Mouse (Mus musculus): ENCODE measurements around the gene Fam219a.

Fam219a gene

DNA sequence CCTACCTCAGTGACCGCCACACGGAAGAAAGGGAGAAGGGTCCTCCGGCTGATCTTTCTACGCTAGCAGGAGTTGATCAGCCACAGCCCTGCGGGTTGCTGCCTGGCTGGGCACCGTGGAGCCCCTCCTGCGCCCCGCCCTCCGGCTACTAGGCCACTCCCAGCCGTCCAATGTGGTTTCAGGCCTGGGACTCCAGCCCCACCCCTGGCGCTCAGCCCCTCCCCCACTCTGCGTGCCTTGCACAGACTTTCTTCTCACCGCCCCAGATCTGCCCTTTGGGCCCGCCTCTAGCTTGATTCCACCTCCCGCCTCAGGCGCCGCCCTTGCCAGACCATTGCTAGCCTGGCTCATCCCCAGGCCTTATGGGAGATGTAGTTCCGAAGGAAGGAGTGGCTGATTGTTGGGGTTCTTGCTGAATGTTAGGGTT lies 66.3 kb downstream of the Fam219a start, which contains the start of gene AI464131:
TSS of gene AI464131 (minus strand) at position 91 of the 427 bp plus-strand sequence.
- peak; percentile 98 for DNase-seq

DNA sequence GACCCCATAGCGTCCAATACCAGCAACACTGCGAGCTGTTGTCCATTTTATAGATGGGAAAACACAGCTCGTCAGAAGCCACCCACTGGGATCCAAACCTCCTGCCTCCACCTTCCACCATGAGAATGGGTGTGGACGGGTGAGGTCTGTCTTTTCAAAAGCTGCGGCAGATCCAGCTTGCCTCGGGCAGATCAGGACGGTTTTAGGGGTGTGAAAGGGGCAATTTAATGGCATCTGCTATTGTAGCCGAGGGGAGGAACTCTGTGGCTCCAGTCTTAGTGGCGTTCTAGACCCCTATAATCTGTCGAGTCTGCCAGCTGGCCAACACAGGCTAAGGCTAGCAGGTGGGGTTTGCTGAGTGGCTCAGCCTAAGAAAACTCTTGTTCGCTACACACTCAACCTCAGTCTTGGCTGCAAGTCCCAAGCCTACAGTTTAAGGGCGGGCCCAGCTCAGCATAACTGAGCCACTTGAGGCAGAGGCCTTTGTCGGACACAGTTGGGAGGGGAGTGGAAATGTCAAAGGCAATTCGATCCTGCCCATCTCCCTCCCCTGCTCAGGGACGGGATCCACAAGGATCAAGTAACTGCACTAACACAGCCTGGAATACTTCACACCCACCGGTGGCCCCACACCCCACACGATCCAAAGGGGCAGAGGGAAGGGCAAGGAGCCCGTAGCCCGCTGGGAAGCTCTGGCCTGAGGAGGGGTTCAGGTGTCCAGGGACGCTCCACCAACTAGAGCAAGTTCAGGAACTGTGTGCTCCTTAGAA lies 67.0 kb downstream of the Fam219a start:
- DNase-seq, result no peak

GRCm38 (mm10) chr4:41500787-41501186 lies 68.6 kb downstream of the Fam219a start:
- DNase-seq, result peak; percentile 76

DNA sequence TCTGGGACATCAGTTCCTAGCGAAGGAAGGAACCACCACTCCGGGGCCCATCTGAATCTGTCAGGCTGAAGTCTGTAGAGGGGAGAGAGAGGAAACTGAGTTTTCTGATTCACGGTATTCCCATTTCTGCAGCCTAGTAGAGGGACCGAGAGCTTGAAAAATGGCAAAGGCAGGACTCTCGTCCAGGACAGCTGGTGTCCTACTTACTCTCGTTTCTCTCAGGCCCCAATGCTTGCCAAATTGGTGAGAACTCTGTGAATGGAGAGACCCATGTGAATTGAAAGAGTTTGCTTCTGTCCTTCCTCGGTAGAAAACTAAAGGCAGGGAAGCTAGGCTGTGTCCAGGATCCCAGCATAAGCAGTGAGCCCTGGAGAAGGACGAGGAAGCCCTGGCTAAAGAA lies 69.7 kb downstream of the Fam219a start:
- DNase-seq, result no peak

DNA sequence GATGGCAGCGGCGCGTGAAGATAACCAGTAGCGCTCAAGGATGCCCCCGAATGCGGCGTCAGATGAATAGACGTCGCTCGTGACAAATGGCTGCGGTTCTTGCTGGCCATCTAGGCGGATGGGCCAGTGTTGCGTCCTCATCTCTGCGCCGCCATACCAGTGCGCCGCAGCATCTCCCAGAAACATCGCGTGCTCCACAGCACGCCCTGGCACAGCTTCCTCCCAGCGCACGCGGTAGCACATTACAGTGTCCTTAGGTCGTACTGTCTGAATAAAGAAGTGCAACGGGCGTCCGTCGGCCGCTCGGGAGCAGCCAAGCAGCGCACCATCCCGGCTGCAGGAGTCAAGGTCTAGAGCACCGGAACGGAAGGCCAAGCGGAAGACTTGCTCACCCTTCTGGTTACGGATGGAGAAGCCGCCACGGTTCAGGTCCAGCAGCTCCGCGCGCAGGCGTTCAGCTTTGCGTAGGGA lies 70.4 kb downstream of the Fam219a start:
- DNase-seq, result peak; percentile 87

DNA sequence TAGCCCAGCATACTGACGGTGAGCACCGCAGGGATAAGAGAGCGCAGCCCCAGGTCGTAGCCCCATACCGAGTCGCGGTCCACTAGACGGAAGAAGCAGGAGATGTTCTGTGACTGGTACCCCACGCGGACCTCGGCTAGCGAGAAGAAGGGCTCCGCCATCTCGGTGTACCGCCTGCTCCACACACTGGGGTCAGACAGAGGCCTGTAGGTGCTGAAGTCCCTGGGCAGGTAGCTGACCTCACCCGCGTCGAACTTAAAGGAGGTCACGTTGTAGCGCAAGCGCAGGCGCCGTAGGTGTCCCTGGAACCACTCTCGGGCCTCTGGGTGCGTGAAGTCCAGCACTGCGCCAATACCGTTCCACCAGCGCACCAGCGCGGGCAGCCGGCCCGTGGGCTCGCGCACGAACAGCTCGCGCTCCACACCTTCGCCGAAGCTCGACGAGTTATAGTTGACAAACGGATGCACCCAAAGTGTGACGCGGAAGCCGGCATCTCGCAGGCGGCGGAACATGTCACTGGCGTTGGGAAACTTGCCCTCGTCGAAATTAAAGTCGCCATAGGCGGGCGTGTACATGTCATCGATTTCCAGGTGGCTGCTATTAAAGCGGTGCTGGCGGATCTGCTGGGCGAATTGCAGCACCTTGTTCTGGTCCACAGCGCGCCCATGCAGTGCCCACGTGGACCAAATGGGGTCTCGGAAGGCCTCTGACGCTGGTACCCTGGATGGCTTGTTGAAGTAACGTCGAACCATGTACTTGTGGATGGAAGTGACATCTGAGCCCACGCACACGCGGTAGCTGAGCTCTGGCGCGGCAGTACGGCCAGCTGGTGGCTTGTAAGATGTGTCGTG lies 71.1 kb downstream of the Fam219a start:
- DNase-seq, result no peak

DNA sequence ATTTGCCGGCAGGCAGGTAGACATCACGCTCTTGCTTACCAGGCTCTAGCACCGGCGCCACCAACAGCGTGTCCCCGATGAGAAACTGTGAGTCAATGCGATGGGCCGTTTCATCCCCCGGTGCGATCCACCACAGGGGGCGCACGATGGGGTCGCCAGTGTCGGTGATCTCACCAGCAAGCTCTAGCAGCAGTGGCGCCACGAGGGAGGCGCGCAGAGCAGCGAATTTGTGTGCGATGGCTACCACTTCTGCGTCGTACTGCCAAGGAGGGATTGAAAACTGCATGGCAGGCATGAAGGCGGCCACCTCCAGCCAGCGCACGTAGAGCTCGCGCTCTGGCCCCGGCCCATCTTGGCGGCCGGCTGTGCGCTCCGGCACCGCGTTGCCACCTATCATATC lies 71.8 kb downstream of the Fam219a start:
- DNase-seq, result no peak

DNA sequence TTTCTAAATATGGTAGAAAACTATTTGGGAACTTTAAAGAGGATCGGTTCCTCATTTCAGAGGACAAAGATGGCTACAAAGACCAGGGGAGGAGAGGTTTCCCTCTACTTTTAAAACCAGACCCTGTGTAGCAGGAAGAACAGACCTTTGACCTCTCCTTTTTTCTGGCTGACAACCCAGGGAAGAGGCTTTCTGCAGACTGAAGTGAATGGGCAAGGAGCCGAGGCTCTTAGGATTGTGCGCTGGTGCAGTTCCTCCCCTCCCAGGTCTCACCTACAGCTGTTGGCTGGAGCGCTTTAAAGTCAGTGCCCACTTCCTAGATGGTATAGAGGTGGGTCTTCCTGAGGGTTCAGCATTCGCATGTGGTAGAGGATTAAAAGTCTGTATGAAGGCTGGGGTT lies 72.3 kb downstream of the Fam219a start:
- DNase-seq, result peak; percentile 67

GRCm38 (mm10) chr4:41495850-41496249 lies 73.5 kb downstream of the Fam219a start:
- no peak for DNase-seq

GRCm38 (mm10) chr4:41495076-41495475 lies 74.3 kb downstream of the Fam219a start:
- no peak for DNase-seq

DNA sequence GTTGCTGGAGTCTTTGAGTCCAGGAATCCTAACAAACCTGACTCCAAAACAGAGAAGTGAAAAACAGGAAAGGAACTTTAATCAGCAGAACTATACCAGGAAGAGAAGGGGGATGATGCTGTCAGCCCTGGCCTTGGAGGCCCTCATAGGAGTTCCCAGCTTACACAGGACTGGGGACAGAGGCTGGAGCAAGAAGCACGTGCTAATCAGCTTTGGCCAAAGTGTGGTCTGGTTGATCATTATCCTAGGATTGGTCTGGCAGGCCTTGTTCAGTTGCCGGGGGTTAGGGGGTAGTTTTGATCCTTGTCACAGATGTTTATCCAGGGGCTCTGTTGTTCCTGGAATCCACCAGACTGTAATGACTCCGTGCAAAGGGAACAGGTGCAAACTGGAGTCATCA lies 75.0 kb downstream of the Fam219a start:
- peak; percentile 82 for DNase-seq

DNA sequence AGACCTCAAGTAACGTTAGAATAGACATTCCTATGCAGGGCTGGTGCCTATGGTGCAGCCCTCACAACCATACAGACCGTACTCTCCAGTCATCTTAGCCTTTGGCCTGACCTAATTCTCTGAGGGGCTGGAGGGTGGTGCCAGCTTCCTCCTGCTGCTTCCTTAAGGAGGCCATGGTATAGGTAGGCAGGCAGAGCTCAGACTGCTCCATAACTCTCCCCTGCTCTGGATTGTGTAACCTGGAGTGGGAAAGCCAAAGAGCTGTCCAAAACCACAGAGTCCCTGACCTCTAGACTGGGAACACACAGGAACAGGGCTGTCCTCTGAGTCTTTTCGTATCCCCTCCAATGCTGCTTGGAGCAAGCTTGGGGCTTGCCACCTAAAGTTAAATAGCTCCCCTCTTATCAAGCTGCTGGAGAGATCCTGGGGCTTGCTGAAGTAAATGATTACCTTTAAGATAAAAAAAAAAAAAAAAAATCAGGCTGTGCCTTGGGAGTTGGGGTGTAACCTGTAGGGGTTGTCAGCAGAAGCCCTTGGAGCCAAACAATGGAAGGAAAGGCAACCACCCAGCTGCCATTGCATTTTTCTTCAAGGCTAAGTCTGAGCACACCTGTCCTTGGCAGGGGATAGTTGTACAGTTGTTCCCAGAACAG lies 75.7 kb downstream of the Fam219a start:
- no peak for DNase-seq

GRCm38 (mm10) chr4:41492951-41493350 lies 76.4 kb downstream of the Fam219a start:
- DNase-seq, result no peak

- DNase-seq, result peak; percentile 70
Measured at GRCm38 (mm10) chr4:41481601-41482017, 87.7 kb downstream of the Fam219a start.

GRCm38 (mm10) chr4:41480254-41480653 lies 89.1 kb downstream of the Fam219a start:
- DNase-seq, result no peak

- no peak for DNase-seq
Measured at GRCm38 (mm10) chr4:41479456-41479804, 89.9 kb downstream of the Fam219a start.

DNA sequence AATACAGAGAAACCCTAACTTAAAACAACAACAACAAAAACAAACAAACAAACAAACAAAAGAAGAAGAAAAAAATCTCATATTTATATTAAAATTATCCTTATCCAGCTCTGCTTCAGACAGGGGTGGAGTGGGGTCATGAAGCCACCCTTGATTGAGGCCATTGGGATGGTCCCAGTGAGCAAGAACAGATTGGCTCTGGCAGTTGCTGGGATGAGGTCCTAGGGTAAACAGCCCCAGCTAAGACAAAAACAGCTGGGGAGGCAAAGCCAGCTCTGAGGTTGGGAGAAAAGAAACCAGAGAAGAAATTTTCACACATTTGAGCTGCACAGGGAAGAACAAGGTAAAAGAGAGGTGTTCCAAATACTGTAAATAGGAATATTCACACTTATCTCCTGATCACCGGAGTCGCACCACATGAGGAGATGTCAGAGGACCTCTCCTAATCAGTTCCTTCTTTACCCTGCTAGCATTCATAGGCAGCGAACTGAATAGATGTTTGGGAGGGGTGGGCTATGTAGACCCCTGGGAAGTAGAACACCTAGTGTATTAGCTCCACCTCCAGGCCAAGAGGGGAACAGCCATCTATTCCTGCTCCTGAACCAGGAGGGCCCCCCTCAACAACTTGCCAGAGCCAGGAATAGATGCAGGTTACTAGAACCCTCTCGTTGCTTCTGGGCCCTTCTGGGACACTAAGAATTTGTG lies 90.4 kb downstream of the Fam219a start:
- DNase-seq, result no peak

- no peak for DNase-seq
Measured at GRCm38 (mm10) chr4:41477648-41478160, 91.6 kb downstream of the Fam219a start.

DNA sequence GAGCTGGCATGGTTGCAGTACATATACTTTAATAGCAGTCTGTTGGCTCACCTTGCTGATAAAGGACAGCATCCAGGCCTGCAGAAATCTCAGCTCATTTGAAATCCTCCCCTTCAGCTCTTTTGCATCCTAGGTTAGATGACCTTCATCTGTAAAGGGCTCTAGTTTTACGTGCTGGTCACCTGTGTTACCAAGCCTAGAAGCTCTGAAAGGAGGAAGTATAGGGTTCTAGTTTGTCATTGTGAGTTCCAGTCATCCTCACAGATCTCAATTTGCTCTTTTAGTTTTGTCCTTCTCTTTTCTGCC lies 98.0 kb downstream of the Fam219a start:
- DNase-seq, result no peak

- DNase-seq, result no peak
Measured at GRCm38 (mm10) chr4:41470684-41471383, 98.5 kb downstream of the Fam219a start.

GRCm38 (mm10) chr4:41470051-41470683 lies 99.2 kb downstream of the Fam219a start:
- no peak for DNase-seq

GRCm38 (mm10) chr4:41469199-41469598 lies 100.1 kb downstream of the Fam219a start:
- DNase-seq, result no peak

Data from kidney, adult 11 months (tissue).